Mouse (Mus musculus) heart, postnatal 0 days (tissue): ENCODE results near the gene Slc17a8.

Experiments used
- CTCF ChIP-seq: IDR thresholded peaks from 2 replicates; pipeline ENCODE4 v1.5.1; 2016; ENCODE audit warnings: antibody characterized with exemption, control low read depth, low read depth
- EP300 ChIP-seq: IDR thresholded peaks from 2 replicates; pipeline ENCODE4 v1.6.1; 2016; ENCODE audit warnings: antibody characterized with exemption, low read depth

DNA sequence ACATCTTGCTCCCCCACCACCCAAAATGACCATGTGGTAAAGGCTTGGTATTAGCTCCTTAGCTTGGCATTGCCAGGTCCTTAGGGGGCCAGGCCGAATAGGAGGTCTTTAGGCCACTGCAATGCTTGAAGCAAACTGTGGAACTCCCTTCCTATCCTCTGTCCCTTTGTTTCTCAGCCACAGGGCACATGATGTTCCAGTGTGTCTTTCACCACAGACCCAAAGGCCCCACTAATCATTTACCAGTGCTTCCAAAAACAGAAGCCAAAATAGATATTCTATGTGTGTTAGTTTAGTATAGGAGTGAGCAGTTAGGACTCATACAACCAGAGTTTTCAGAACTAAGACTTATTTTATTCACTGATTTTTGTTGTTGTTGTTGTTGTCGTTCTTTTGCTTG lies 5.7 kb upstream of the Slc17a8 start:
- TF ChIP-seq CTCF (no peak), EP300 (no peak)
